Mouse (Mus musculus): ENCODE data around the gene Gm10521. TPM values are rescaled to one million over a fixed set of nuclear protein-coding genes. Genes with fewer than 3 reads are reported as not detected.

The Gm10521 gene
- polyA plus RNA-seq (2012; rRNA removed; ENCODE audit: low replicate concordance): 0.06 and 0.44 TPM in 2 replicates

DNA sequence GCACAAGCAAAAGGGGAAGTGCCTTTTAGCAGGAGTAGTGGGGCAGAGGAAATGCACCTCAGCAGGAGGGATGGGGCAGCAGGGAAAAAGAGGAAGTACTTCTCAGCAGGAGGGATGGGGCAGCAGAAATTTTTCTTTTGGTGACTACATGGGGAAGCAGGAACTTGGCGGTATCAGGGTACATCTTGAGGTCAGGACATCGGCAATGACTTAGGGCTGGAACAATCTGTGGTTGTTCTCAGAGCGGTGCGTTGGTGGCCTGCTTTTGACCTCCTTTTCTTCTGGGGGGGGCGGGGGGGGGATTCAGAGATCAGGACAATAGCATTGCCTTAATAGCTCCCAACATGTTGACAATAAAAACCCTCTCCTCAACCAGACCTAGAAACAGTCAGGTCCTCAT lies at the start of gene Gm10521:
TSS of gene Gm10521 (plus strand) at position 301 of the 400 bp plus-strand sequence.

DNA sequence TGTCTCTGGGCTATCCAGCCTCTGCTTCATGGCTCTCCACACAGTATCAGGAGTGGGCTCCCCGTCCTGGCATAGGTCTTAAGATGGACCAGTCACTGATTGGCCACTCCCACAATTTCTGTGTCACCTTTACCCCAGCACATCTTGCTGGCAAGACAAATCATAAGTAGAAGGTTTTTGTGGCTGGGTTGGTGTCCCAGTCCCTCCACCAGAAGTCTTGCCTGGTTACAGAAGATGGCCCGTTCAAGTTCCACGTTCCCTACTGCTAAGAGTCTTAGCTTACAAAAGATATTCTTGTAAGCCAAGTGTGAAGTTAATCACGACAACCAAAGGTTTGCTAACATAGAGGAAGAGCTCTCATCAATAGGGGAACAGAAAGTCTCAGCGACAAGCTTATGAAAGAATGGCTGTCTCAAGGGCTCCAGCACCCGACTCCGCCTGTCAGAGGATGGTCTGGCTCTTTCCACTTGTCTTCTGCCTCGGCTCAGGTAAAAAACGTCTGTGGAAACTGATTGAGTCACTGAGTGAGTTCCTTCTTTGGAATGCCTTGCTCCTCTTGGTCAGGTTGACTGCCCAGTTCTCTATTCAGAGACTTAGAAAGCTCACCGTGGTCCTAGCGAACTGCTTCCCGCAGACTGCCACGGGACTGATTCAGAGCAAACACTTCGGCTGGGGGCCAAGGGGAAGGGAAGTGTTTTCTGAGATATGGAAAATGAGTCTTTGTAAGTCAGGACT lies 22.0 kb downstream of the Gm10521 start, which contains the start of gene Slamf6:
TSS of gene Slamf6 (plus strand) at position 211 of the 735 bp plus-strand sequence.

Other genes with a start within 250 kb of the Gm10521 start
- 0.82 and 0.95 TPM in 2 replicates for gene Slamf7, start 242.6 kb upstream of the Gm10521 start, polyA plus RNA-seq (2012; rRNA removed; ENCODE audit: low replicate concordance)
- 1.5 and 2.3 TPM in 2 replicates for gene Cd48, start 213.7 kb upstream of the Gm10521 start, polyA plus RNA-seq (2012; rRNA removed; ENCODE audit: low replicate concordance)
- gene Slamf1, start 128.5 kb upstream of the Gm10521 start, polyA plus RNA-seq (2012; rRNA removed; ENCODE audit: low replicate concordance): 0.07 TPM in 1 of 2 replicates, not detected in the other
- gene Cd84, start 56.0 kb upstream of the Gm10521 start, polyA plus RNA-seq (2012; rRNA removed; ENCODE audit: low replicate concordance): 0.52 and 0.55 TPM in 2 replicates
- 0.12 and 0.18 TPM in 2 replicates for gene Slamf6, start 21.9 kb downstream of the Gm10521 start, polyA plus RNA-seq (2012; rRNA removed; ENCODE audit: low replicate concordance)
- 1.4 and 1.9 TPM in 2 replicates for gene Vangl2, start 132.8 kb downstream of the Gm10521 start, polyA plus RNA-seq (2012; rRNA removed; ENCODE audit: low replicate concordance)
- 0.12 and 0.34 TPM in 2 replicates for gene Nhlh1, start 161.9 kb downstream of the Gm10521 start, polyA plus RNA-seq (2012; rRNA removed; ENCODE audit: low replicate concordance)
- 23.1 and 31.4 TPM in 2 replicates for gene Copa, start 186.9 kb downstream of the Gm10521 start, polyA plus RNA-seq (2012; rRNA removed; ENCODE audit: low replicate concordance)
- gene Ncstn, start 187.1 kb downstream of the Gm10521 start, polyA plus RNA-seq (2012; rRNA removed; ENCODE audit: low replicate concordance): 57.8 and 94.6 TPM in 2 replicates
- 85.1 and 98.8 TPM in 2 replicates for gene Pex19, start 231.1 kb downstream of the Gm10521 start, polyA plus RNA-seq (2012; rRNA removed; ENCODE audit: low replicate concordance)